Mouse (Mus musculus) lung, adult 18-20 months (tissue): ENCODE data around the gene Gm5089.

Experiments used
- DNase-seq, 2 experiments: peaks; one replicate each; pipeline ENCODE4 v3.0.0; 2022; ENCODE audit warnings: mixed read lengths in 2 of 2

Gm5089 gene

DNA sequence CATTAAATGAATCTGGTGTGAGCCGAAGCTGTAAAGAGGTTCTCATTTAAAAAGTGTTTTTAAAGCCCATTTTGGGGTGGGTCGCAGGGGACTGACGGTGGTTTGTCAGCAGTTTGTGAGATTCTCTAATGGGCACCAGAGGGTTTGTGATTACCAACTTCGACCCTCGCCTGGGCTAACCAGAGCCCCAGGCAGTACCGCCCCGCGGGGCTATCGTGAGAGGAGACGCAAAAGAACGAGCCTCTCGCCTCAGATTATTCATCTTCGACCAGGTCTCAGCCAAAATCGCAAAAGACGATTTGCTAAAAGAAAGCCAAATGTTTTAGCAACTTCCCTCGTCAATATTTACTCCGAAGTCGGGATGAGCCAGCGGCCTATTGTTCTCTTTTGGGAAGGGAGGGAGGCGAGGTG, 26.4 kb upstream of the Gm5089 start:
- no peak for DNase-seq

DNA sequence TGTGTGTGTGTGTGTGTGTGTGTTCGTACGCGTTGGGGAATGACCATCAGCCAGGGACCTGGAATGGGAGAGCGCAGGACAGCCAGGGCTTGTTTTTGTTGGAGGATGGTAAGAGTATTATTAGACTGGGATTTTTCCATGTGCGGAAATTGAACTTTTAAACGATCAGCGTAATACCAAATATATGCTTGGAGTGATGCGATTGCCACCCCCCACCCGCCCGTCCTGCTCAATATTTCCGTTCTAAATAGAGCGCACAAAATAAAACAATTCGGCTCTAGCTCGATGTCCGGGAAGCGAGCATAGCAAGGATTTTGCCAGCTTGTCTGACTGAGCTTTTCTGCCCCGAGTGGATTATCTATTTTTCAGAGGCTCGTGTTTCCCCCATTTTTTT, 25.9 kb upstream of the Gm5089 start:
- no peak for DNase-seq

DNA sequence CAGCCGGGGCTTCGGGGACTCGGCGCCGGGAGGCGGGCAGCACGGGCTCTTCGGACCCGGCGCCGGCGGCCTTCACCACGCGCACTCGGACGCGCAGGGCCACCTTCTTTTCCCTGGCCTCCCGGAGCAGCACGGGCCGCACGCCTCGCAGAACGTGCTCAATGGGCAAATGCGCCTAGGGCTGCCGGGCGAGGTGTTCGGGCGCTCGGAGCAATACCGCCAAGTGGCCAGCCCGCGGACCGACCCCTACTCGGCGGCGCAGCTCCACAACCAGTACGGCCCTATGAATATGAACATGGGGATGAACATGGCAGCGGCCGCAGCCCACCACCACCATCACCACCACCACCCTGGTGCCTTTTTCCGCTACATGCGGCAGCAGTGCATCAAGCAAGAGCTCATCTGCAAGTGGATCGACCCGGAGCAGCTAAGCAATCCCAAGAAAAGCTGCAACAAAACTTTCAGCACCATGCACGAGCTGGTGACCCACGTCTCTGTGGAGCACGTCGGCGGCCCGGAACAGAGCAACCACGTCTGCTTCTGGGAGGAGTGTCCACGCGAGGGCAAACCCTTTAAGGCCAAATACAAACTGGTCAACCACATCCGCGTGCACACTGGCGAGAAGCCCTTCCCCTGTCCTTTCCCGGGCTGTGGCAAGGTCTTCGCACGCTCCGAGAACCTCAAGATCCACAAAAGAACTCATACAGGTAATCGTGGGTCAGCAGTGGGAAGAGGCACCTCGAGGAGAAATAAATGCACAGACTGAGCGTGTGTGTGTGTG, 25.3 kb upstream of the Gm5089 start:
- no peak for DNase-seq

DNA sequence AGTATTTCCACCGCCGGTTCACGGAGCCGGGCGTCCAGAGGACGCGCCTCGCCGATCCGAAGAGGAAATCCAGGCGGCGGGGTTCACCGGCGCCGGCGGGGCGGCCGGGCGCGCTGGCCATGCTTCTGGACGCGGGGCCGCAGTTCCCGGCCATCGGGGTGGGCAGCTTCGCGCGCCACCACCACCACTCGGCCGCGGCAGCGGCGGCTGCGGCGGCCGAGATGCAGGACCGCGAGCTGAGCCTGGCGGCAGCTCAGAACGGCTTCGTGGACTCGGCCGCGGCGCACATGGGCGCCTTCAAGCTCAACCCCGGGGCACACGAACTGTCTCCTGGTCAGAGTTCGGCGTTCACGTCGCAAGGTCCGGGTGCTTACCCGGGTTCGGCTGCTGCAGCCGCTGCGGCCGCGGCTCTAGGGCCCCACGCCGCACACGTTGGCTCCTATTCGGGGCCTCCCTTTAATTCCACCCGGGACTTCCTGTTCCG, 24.7 kb upstream of the Gm5089 start:
- no peak for DNase-seq

DNA sequence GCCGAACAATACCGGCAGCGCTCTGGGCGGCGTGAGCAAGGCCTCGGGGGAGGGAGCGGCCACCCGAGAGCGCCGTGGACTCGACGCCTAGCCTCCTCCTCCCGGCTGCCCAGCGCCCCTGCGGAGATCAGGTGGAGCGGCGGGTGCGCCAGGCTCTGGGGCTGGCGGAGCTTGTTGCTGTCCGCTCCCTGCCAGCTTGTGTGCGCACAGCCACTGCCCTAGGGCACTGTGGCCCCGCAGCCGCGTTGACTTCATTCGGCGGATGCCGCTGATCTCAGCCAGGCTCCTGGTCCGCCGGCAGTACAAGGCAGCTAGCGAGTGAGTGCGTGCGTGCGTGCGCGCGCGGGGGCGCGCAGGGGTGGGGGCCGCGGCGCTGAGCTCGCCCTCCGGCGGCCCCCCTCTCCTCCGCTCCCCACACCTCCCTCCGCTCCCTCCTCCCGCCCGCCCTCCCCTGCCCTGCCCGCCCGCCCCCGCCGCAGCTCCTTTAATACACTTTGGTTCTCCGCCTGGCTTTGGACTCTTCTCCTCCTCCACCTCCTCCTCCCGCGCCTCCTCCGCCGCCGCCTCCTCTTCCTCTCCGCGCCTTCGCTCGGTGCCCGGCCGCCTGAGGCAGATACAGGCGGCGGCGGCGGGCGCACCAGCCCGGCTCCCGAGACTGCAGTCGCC, 24.1 kb upstream of the Gm5089 start, which contains the start of gene Zic2:
Gene Zic2 (plus strand): TSS at position 545 of the 666 bp plus-strand sequence.
- DNase-seq: no peak

DNA sequence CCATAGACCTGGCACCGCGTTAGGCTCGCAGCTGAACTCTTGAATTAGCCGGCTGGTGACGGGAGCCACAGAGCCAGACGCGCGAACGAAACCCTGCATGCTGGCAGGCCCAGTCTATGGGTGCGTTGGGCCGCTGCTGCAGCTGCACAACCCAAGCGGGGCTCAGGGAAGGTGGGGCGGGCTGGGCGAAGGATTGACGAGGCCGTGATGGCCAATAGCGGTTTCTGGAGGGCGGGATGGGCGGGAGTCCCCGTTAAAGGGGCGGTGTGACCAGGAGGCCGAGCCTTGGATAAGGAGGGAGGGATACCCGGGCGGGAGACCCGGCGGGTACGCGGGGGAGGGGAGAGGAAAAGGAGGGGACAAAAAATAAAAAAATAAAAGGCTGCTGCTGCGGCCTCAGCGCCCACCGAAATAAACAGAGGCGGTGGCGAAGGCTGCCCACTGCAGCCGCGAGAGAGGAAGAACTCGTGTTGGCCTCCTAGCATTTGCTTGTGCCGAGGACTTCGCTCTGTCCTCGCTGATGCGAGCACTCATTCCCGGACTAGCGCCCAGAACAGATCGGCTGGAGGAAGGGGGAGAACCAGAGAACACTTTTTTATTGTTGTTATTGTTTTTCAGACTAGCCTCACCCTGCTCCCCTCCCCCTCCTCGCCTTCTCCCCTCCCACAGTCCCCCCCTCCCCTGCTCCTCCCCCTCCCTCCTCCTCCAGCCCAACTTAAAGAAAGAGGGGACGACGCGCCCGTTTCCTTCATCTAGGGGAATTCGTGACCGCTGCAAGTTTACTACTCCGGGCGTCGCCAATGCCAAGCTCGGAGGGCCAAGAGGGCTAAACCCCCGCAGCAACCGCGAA, 23.4 kb upstream of the Gm5089 start:
- DNase-seq: no peak

DNA sequence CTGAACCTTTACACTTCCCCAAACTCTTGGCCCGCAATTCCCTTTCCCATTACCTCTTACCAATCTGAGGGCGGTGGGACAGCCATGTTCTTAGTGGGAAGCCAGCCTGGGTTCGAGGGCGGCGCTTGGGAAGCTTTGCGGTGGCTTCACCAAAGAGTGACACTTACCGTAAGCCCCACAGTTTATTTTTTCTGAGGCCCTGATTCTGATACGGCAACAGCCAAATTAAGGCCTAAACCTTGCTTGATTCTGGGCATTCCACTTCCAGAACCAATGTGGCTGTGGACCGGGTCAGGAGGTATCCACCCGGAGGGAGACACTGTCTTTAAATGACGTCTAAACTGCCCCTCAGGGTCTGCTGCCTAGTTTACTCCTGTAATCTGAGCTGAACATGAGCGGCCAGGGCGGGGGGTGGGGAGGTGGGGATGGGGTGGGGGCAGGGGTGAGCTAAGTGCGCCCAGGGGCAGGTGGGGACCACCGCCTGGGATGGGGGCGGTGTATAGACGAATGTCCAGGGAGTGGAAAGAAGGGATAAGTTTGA, 22.4 kb upstream of the Gm5089 start:
- no peak for DNase-seq

DNA sequence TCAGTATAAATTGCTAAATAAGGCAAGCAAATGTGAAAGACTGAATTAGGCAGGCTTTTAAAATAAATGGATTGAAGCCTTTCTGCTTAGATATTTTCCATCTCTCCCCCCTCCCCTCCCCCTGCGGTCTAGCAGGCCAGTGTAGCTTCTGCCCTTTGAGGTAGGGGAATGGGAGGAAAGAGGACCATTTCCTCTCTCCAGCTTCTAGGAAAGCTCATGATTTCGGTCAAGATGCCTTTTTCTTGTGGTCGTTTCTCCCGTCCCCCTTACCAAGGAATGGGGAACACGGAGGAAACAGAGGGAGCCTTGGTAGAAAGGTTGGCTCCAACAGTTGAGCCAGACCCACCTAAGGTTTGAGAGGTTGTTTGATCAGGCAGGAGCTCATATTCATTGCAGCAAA, 21.7 kb upstream of the Gm5089 start:
- DNase-seq: no peak

DNA sequence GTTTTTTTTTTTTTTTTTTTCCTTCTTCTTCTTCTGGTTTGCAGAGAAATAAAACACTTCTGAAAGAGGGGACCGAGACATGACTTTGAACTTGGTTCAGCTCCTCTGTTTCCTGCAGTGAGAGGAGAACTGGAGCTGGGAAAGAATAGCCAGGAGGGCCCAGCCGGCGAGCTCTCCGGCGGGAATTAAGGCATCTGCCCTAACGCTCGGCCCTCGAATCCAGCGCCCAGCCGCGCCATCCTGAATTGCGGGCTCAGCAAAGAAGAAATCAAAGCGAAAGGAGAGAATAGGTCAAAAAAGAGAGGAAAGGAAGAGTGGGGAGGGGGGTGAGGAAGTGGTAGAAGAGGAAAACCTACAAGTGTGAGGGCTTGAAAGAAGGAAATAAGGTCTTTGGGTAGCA, 21.2 kb upstream of the Gm5089 start:
- no peak for DNase-seq

DNA sequence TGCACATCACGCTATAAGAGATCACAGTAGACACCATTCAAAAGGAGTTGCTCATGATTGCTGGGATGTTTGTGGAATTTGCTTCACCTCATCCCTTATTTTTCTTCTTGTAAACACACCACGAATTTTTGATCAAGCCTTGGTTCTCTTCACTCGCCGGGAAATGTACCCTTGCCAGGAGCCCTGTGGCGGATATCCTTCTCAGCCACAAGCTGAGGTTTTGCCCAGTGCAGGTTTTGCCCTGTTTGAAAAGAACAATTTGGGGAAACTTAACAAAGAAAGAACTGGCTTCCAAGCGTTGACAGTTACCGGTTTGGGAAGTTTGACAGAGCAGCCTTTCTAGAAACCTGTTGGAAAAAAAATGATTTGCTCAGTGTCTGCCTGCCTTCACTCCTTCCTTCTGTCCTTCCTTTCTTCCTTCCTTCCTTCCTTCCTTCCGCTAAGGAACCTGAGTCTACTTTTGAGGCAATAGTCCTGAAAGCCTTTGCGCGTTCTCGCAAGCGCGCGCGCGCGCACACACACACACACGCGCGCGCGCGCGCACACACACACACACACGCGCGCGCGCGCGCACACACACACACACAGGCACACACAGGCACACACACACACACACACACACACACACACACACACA, 20.7 kb upstream of the Gm5089 start:
- DNase-seq: no peak

DNA sequence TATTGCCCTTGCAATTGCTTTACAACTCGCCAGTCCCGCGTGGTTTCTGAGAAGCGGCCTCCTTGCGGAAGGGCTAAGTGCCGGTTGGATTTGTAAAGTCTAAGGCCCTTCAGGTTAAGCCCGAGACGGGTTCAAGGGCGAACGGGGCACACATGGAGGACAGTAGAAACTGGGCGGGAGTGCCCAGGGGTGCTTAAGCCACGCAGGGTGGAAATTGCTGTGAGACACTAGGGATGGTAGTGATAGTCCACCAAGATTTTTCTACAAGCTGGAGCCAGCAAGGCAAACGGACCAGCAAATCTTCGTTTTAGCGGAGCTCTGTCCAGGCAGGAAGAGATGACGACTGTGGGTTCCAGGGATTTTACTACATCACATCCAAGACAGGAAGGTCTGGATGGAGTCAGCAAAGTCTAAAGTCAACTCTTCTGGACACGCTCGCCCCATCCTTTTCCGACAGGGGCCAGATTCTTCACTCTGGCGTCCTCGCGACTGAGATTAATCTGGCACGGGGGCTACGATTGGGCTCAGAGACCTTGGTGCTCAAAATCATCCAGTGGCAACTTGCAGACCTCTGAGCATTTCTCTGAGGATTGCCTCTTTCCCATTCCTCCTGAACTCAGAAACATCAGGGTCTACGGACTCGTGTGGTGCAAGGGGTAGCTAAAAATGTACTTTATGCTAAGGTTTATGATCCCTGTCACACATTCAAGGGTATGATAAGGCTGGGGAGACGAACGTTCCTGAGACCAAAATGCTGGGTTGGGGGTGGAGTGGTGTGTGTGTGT, 18.2 kb upstream of the Gm5089 start:
- DNase-seq: no peak

DNA sequence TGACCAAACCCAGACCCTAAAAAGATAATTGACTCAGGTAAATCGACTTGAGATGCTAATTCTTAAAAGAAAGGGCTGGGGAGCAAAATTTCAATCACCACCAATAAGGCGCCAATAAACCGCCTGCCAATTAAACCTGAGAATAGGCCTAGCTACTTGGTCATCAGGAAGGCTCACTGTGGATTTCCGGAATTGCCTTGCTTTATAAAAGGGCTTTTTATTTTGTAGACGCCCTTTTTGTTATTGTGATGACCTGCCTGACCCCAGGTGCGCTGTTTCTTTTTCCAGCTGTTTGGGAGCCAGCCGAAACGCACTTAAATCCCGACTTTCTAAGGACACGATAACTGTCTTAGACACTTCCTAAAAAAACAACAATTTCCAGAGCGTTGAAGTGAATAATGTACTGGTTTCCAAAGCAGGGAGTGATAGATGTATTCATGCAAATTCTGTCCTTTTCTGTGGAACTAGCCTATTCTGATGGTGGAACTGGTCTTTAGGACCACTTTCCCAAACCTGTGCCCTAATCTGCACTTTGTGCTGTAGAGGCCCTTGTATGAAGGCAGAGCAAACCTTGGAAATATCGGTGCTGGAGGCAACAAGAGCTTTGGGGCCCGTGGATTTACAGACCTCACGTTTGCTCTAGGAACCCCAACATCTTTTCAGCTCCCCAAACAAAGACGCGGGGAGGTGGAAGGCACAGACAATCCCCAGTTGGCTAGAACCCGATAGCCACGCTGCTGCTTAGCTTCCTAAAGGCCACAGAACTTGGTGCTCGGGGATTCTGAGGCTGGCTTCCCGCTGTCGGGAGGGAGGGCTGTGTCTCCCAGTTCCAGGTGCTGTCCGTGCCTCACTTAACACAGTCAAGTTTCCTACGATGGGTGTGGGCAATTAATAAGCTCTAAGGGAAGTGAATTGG, 17.3 kb upstream of the Gm5089 start:
- no peak for DNase-seq

DNA sequence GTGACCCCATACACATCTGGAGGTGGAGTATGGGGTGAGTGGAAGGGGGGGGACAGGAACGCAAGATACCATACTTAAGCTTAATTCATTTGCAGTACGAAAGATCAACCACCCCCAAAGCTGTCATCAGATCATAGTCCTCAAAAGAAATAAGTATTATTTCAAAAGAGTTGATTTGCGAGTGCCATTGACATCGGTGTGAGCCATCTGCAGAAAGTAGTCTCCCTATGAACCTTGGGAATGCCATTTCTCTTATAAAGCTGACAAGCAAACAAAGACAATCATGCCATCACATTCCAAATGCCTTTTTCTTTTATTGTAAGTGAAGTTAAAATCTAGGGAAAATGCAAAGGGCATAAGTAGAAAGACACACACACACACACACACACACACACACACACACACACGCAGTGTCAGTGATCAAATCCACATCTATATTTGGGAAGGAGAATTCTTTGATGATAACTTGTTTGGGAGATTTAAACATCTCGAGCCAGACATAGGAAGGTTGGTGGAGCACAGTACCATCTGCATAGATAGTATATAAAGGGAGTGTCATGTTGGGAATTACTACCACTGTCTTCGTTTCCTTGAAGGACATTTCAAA, 15.9 kb upstream of the Gm5089 start:
- DNase-seq: no peak

DNA sequence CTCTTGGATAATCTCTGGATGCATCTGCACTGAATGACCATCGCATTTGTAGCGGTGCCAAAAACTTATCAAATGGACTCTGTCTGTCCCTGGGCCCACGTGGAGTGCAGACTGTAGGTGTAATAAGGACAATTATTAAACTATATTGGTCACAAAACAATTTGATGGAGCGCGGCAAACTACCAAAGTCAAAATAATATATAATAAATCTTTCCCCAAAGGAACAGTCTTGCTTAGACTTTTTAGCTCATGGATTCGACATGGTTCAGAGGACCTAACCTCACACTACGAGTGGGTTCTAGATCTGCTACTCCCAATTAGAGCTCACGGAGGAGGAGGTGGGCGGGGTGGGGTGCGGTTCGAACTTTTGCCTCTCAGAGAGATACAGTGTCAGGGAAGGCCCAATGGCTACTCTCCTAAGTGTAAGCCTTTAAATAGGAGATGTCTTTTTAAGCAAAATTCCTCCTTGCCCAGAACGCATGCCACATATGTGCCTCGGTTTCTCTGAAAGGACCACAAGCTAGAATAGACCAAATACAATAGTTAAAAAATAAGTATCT, 15.1 kb upstream of the Gm5089 start:
- DNase-seq: no peak

DNA sequence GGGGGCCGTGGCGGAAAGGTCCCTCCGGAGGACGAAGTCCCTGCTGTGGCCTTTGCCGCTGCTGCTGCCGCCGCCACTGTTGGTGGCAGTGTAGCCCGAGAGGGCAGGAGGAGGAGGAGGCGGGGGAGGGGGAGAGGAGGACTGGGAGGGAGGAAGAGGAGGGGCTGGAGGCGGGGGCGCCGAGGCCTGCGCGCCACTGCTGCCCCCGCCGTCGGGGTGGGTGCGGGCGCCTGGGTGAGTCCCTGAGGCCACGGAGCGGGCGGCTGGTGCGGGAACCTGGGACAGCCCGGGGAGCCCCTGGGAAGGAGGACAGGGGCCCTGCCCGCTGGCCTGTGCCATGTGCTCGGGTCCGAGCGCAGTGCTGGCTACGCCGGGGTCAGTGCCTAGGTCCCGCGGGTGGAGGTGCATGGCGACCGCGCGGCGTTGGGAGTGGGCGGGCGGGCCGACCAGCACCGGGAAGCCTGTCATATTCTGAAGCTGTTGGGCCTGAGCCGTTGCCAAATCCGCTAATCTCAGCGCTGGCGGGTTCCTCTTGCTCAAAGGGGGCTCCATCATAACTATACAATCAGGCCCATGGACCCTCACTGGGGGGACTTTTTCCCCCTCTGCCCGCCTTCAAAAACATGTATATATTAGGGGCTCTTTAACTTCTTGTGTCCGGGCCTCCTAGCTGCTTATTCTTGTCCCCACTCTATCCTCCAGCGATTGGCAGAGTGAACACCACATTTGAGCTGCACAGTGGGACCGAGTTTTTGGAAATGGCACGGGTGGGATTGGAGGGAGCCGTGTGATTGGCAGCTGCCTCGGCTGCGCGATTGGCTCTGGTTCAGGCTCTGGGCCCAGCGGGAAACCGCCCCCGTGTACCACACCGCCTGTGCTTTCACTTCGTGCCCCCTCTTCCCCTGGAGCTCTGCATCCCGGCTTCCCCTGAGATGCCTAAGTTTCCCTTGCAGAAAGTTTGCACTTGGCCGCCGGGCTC, 14.1 kb upstream of the Gm5089 start, which contains the start of gene Zic5:
Gene Zic5 (minus strand): TSS at position 915 of the 979 bp plus-strand sequence.
- no peak for DNase-seq

DNA sequence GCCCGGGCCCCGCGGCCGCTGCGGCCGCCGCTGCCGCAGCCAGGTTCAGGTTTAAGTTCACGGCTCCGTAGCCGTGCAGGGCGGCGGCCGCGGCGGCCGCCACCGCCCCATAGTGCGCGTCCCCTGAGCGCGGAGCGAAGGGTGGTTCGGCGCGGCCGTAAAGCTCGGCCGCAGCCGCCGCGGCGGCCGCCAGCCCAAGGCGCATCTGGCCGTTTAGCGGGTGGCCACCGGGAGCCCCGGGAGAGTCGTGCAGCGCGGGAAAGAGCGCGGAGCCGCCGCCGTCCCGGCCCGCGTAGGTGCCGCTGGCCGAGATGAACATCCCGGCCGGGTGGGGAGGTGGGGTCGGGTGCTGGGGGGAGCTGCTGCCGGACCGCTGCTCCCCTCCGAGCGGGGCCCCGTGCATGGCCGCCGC, 13.4 kb upstream of the Gm5089 start:
- DNase-seq: no peak

DNA sequence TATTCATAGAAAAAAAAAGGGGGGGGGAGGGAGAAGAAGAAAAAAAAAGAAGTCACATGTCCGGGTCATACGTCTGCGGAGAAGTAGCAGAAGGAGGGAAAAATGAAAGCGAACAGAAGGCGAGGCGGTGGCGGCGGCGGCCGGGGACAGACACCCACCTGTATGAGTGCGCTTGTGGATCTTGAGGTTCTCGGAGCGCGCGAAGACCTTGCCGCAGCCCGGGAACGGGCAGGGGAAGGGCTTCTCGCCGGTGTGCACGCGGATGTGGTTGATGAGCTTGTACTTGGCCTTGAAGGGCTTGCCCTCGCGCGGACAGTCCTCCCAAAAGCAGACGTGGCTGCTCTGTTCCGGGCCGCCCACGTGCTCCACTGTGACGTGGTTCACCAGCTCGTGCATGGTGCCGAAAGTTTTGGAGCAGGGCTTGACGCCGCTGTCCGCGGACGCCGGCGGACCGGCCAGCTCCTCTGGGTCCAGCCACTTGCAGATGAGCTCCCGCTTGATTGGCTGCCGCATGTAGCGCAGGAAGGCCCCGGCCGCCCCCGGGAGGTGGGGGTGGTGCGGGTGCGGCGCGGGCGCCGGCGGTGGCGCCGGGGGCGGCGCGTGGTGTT, 12.9 kb upstream of the Gm5089 start:
- DNase-seq: peak in 1 of 2 experiments; percentile 32
